Mouse (Mus musculus): ENCODE data around the gene Hephl1.

DNA sequence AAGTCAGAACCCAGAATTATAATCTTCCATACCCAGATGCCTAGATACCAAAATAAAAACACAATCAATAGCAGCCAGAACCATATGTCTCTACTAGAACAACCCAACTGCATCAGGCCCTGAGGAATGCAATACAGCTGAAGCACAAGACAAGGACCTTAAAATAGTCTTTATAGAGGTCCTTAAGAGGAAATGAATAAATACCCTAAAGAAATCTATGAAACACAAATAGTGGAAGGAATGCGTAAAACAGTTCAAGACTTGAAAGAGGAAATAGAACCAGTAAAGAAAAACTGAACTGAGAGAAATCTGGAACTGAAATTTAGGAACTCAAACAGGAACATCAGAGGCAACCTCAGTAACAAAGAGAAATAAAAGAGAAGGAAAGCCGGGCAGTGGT lies 14.0 kb upstream of the Hephl1 start:
- TF ChIP-seq EP300 (optimal IDR thresholded peaks at IDR 0.05) (no peak), CTCF (IDR thresholded peaks at IDR 0.05; ENCODE audit: low read depth) (no peak)
